ENCODE assay signal across 11 mouse cellular contexts in genomic region chr6:86210017-86210408, GRCm38 (mm10). TPM values are rescaled to one million over a fixed set of nuclear protein-coding genes. Genes with fewer than 3 reads are reported as not detected.
A peak's percentile ranks its signal among the peaks of the same experiment; 100 is the strongest.
DNase-seq lines count a peak whose midpoint lies in the region; ATAC-seq and TF ChIP-seq lines count a peak whose summit lies in the region.
"Had no signal": no experiment of that assay in that cellular context is flagged by ENCODE, and none has a peak within 500 bp of the region (broad histone marks: within the 10 kb centered on the region; RNA-seq: fewer than 3 reads in every experiment).

No protein-coding gene starts in this region.

- no peak for DNase-seq in cerebellum, adult 2 months
- DNase-seq in cerebellum, adult 11 months = no peak
- no peak for DNase-seq in layer of hippocampus, adult 2 months (ENCODE audit: low spot score in 2 of 2)
- DNase-seq in layer of hippocampus, adult 11-12 months (ENCODE audit: low spot score) = no peak
- no peak for DNase-seq in adrenal gland, adult 8-10 months
- no peak for DNase-seq in c-Kit-positive CD71-positive TER-119-positive erythroid progenitor cells, embryonic 14.5 days (ENCODE audit: low spot score)
- DNase-seq: adrenal gland, postnatal 25 days; kidney, adult 11 months had no signal

- no peak overlapping the region for H3K9ac ChIP-seq in embryonic facial prominence, embryonic 15.5 days

- H3K4me2 ChIP-seq in embryonic facial prominence, embryonic 15.5 days (replicated peaks) = peak overlapping the region; percentile 32

- no peak for ATAC-seq in embryonic facial prominence, embryonic 15.5 days (ENCODE audit: insufficient number of reproducible peaks, low FRiP score, low TSS enrichment, low read depth)
- ATAC-seq in megakaryocyte-erythroid progenitor cell, adult 5-6 weeks (replicated peaks; ENCODE audit: low FRiP score, low TSS enrichment, poor library complexity, severe bottlenecking) = 0 out of 2 replicates have a peak, but pooled peaks have one; percentile 63

- WGBS in cerebellum, adult 2 months = 35% methylated on average over 6 of the region's 6 CpGs
- WGBS in embryonic facial prominence, embryonic 15.5 days = 36% methylated on average over 6 of the region's 6 CpGs

- H3K9me3 ChIP-seq in embryonic facial prominence, embryonic 15.5 days (replicated peaks) = no peaks in the 10 kb centered on the region

- H3K27me3 ChIP-seq in cerebellum, adult 2 months (ENCODE audit: control insufficient read depth, insufficient read depth, low read length) = no peaks in the 10 kb centered on the region
- no peaks in the 10 kb centered on the region for H3K27me3 ChIP-seq in embryonic facial prominence, embryonic 15.5 days

- TF ChIP-seq POLR2A in cerebellum, adult 2 months (IDR thresholded peaks at IDR 0.05; ENCODE audit: borderline replicate concordance, insufficient read depth, low read length) = no peak

- peaks cover 3% of the 10 kb centered on the region for H3K4me1 ChIP-seq in cerebellum, adult 2 months (ENCODE audit: control insufficient read depth, insufficient read depth, low read length)
- H3K4me1 ChIP-seq in embryonic facial prominence, embryonic 15.5 days = peaks cover 7% of the 10 kb centered on the region; the same call in 1 of the 2 replicates

- no peak for TF ChIP-seq CTCF in cerebellum, adult 2 months (IDR thresholded peaks at IDR 0.05; ENCODE audit: borderline replicate concordance, insufficient read depth, low read depth, low read length)
- TF ChIP-seq CTCF in layer of hippocampus, adult 2 months (conservative IDR thresholded peaks at IDR 0.05) = no peak

- H3K27ac ChIP-seq in cerebellum, adult 2 months (ENCODE audit: insufficient read depth, low read length) = no peak overlapping the region
- peak overlapping the region; percentile 71 for H3K27ac ChIP-seq in layer of hippocampus, adult 2 months
- no peak overlapping the region for H3K27ac ChIP-seq in embryonic facial prominence, embryonic 15.5 days (replicated peaks)

- H3K36me3 ChIP-seq in embryonic facial prominence, embryonic 15.5 days = no peaks in the 10 kb centered on the region

- H3K4me3 ChIP-seq in cerebellum, adult 2 months (replicated peaks; ENCODE audit: insufficient read depth, low read depth, low read length) = peak overlapping the region; percentile 11
- H3K4me3 ChIP-seq in layer of hippocampus, adult 2 months = peak overlapping the region; percentile 27; the same call in 1 of the 2 replicates
- H3K4me3 ChIP-seq in embryonic facial prominence, embryonic 15.5 days (replicated peaks) = no peak overlapping the region

RNA-seq across cellular contexts. Expression of gene Tgfa, which starts 15.0 kb away (rescaled TPM):
- 13.9 and 16.1 TPM in 2 replicates for polyA plus RNA-seq in cerebellum, adult 2 months (2012; rRNA removed)
- 10 to 100 TPM; 28.3 to 32.0 TPM for total RNA-seq in layer of hippocampus, adult 2 months (2021)
- 6.5 and 8.9 TPM in 2 replicates for polyA plus RNA-seq in embryonic facial prominence, embryonic 15.5 days (2015; fragmentation: Nextera tagmentation; extraction: Ambion mirVana)
- 0.81 and 3.9 TPM in 2 replicates for total RNA-seq in megakaryocyte-erythroid progenitor cell, adult 5-6 weeks (2014; fragmentation: Nextera tagmentation)
- 0.38 and 2.3 TPM in 2 replicates for total RNA-seq in megakaryocyte-erythroid progenitor cell, adult 5-6 weeks (2017)
- total RNA-seq in adrenal gland, adult 8-10 months (2022) = 10 to 100 TPM; 15.0 to 25.1 (median 19.7) TPM
- total RNA-seq: monocyte, adult 5-6 weeks had no signal
